Mouse (Mus musculus) heart, adult 8-10 months (tissue): ENCODE measurements around the gene Pon3. TPM values are rescaled to one million over a fixed set of nuclear protein-coding genes. Genes with fewer than 3 reads are reported as not detected.

Experiments
- DNase-seq: peaks from one replicate; pipeline ENCODE4 v3.0.0; 2022; ENCODE audit warnings: low spot score
- total RNA-seq, 4 experiments: library from RNA; stranded (reverse); gene quantifications; 2 replicates each; pipeline ENCODE4 v1.2.4; 2022

The Pon3 gene
- 10 to 100 TPM; 20.0 to 29.5 (median 25.0) TPM for total RNA-seq

DNA sequence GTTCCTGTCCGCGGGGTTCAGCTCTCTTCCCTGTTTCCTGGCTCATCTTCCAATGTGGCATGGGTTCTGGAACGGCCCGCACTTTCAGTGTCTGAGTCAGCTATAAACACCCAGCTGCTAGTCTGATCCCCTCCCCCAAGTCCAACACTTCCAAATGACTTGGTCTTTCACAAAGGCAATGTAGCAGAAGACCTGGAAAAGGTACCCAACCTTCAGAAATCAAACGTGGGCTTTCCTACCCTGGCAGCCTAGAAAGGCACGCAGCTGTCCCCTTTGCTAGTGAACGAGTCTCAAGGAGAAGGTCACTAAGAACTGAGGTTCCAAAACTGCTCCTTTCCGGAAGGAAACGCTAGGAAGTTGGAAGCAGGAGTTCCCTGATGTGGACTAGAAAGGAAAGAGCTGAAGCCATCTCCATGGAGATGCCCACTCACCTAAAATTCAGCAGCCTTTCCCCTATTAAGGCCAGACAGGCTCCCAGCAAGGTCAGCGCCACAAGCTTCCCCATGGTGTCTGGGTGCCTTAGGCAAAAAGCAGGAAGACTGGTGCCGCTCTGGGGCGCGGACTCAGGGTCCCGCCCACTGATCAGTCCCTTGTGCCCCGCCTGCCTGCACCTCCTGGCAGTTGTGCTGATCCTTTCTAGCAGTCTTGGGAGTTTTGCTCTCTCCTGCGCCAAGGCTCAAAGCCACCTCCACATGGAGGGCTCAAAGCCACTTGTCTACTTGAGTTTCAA lies at the start of gene Pon3:
Gene Pon3, minus strand, starts transcription at position 565 of the 730 bp plus-strand sequence.
- peak; percentile 60 for DNase-seq

- DNase-seq = no peak
Measured at GRCm38 (mm10) chr6:5304956-5305355, 48.9 kb upstream of the Pon3 start.

DNA sequence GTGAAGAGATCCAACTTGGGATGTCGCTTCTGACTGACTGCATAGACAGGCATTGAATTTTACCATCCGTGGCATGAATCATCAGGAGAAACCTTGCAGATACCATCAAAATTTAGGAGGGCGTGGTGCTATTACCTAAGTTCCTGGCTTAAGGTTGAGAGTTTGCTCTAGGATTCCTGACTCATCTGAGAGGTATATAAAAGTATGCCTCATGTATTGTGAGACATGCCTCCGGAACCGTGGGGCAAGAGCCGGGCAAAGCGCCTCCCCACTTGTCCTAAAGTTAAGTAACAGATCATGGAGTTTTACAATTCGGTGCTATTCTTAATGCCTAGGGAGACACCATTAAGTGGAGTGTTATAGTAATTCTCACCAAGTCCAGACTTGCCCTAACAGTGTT lies 44.5 kb upstream of the Pon3 start:
- no peak for DNase-seq

DNA sequence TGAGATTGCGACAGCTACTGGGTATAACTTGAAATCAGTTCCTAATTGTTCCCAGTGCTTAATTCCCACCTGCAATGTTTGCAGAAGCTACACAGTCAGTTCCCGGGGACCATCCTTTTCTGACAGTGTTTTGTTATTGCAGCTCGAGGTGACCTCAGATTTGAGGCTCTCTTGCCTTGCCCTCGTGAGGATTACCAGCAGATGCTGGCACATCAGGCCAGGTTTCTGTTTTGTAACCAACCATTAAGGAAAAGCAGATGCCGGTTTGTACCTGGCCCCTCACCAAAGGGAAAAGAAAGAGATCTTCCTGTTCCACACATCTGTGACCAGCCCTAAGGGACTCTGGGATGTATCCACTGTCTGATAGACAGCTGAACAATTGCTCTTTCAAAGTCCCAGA lies 43.5 kb upstream of the Pon3 start:
- no peak for DNase-seq

DNA sequence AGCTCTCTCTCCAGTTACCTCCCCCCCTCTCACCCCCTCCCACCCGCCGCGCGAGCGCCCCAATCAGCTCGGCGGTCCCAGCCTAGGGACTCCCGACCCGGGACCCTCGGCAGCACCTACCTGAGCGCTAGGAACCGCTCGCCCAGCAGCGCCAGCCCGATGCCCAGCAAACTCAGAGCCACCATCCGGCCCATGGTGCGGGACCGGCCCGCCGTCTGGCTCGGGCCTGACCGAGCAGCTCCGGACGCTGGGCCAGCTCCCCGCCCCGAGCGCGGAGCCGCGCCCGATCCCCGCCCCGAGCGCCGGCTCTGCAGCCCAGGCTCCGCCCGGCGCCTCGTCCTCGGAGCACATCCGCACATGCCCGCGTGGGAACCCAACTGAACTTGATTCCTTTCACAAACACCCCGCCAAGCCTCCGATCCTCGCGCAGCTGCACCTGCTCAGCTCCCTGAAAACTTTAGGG lies 42.0 kb upstream of the Pon3 start, which contains the start of gene Pon2:
Gene Pon2, minus strand, starts transcription at position 364 of the 463 bp plus-strand sequence.
- peak; percentile 79 for DNase-seq

- peak; percentile 66 for DNase-seq
Measured at GRCm38 (mm10) chr6:5297321-5298091, 41.4 kb upstream of the Pon3 start.

DNA sequence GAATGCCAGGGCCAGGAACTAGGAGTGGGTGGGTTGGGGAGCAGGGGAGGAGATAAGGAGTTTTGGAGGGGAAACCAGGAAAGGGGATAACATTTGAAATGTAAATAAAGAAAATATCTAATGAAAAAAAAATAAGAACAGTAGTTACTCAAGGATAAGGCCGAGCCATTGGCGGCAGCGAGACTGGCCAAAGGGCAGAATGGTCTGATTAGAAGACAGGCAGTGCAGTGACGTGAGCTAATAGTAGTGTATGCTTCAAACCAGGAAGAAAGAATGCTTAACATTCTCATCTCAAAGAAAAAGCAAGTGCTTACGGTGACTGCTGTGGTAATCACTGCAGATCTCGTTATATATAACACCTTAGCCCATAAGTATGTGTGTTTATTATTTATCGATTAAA lies 40.0 kb upstream of the Pon3 start:
- no peak for DNase-seq

DNA sequence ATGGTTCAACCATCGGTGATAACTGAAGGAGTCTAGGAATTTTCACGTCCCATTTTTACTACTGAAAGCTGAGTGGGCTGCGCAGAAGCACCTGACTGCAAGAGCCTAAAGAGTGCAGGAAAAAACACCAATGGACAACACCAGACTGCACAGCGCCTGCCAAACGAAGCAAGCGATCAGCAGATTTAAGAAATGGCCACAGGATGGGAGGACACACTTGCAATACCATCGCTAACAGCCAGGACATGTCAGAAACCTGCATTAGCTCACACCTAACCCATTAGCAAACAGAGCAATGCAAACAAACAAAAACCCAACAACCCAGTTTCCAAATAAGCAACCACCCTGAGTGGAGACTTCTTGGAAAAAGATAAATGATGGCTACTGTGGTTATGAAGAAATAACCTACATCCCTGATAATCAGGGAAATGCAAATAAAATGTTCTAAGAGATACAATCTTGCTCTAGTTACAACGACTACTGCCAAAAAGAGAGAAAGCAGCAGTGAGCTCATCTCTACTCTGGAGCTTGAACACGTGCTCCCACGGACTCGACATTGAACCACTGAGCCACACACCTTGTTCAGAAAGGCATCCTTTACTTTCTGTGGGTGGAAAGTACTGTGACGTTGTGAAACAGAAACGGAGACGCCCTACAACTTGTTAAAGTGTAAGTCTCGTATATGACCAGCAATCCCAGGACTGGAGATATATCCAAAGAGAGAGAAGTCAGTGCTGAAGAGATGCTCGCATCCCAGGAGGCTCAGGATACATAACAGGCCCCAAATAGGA lies 38.8 kb upstream of the Pon3 start:
- no peak for DNase-seq

- DNase-seq = no peak
Measured at GRCm38 (mm10) chr6:5292841-5293240, 36.8 kb upstream of the Pon3 start.

DNA sequence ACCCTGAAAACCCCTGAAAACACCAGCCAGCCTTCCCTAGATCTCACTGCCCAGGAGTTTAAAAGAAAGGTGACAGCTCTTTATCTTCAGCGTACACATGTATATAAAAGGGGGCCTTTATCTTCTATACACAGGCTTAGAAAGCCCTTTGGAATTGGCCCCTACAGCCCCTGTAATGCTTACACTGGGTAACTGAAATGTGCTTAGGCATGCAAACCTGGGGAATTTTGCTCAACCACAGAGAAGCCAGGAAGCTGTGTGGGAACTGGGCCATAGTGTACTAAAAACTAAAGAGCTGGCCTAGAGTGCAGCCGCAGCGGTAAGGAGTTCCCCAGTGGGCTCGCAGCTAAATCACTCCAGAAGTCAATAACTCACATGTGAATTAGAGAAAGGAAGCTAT lies 35.4 kb upstream of the Pon3 start:
- peak; percentile 36 for DNase-seq

DNA sequence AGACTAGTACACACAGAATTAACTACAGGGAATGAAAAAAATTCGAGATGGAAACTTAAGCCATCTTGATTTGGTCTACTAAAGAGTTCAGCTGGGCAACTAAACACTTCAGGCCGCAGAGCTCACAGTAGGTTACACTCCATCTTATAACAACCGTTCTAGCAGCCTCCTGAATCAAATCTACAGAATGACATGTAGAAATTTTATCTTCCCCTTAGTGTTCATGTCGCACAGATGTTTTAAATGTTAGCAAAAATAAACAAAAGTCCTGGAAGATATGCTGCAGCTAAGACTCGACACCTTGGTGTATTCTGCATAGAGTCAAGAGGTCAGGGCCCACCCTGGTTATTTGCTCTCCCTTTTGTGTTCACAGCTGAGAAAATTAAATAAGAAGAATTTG lies 31.8 kb upstream of the Pon3 start:
- DNase-seq = no peak

DNA sequence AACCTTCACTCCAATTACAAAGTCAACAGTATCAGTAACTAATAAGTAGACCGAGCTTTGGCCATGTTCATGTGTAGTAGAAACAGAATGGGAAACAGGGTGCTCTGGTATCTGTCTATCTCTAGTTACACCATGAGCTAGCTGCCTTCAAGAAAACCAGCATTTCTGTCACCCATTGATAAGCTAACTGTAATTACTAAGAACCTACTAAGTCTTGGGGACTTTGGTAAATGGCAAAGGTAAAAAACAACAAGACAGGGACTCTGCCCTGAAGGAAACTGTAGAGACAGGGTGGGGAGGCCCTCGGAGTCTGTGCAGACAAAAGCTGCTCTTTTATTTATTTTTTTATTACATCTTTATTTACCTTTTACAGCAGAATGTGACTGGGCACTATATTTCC lies 31.3 kb upstream of the Pon3 start:
- no peak for DNase-seq

DNA sequence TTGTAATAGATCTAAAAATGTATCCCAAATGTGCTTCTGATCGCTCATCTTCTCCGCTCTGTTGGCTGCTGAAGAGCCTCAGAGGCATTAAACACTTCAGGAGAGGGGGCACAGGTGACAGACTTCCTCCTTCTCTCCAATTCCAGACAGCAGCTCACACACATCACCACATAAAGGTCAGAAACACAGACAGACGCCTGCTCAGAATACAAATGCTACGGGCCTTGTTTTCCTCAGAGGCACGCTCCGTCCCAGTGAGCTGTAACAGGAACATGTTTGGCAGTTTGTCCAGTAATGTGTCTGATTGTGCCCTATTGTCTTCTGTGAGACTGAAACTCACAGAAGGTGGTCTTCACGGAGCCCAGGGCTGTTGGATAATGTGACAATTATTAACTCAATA lies 26.3 kb upstream of the Pon3 start:
- DNase-seq = no peak

- no peak for DNase-seq
Measured at GRCm38 (mm10) chr6:5280576-5281305, 24.7 kb upstream of the Pon3 start.

- DNase-seq = no peak
Measured at GRCm38 (mm10) chr6:5277972-5278371, 21.9 kb upstream of the Pon3 start.

- DNase-seq = no peak
Measured at GRCm38 (mm10) chr6:5269641-5270040, 13.6 kb upstream of the Pon3 start.

DNA sequence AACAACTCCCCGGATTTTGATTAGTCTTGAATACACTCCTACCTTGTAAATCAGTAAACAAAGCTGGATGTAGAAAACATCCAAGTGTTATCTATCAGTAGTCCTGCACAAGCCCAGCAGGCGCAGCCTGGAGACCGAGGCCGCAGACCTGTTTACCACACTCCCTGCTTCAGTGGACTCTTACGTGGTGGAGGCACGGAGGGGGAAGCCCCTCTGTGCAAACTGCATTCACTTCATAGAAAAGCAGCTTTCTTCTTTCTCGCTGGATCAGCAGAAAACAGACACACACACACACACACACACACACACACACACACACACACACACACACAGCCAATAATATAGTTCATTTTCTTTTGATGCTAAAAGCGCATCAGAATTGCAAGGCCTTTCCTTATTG lies 8.7 kb upstream of the Pon3 start:
- no peak for DNase-seq

- DNase-seq = no peak
Measured at GRCm38 (mm10) chr6:5263250-5263999, 7.3 kb upstream of the Pon3 start.

DNA sequence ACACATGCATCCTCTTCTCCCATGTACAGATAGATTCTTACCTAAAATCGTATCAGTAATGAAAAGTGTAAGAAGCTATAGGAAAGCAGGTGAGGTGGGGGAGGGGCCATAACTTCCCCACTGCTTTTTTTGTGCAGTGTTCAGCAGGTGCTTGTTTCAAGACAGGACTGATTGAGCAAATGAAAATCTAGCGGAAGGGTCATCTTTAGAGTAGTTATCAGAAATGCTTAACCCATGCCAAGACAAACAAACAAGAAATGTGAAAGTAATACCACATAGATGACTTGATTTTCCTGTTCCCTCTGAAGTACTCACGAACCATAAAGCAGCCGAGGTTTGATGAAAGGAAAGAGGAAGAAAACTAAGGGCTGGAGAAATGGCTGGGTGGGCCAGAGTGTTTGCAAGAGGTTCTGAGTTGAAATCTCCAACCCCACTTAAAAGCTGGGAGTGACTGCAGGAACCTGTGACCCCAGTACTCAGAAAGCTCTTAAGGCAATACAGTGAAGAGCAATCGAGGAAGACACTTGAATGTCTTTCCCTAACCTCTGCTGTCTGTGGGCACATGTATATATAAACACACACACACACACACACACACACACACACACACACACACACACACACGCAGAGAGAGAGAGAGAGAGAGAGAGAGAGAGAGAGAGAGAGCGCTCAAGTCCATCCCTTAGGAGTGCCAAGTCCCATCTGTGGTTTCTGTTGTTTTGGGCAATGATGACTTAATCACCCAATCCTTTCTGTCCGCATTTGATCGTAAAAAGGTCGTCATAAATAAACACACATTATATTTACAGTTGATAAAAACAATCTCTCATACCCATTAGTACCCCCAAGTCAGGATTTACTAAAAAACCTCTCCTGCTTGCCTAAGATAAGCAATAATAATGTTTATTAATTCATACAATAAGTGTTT lies 6.5 kb upstream of the Pon3 start:
- DNase-seq = no peak

DNA sequence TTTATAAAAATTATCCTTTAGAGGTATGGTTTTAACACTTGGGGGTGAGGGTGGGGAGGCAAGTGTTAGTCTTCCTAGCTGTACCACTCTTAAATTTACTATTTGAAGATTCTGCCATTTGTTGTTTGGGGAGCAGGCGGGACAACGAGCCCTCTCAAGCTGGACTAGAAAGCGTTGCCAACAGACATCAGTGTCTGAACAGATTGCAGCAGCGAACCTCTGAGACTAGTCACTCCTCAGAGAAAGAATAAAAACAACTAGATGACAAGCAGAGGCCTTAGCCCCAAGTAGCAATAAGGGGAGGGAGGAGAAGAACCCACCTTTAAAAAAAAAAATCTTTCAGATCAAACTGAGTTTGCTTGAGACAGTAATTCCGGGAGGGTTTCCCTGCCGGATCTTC lies 795 bp downstream of the Pon3 start:
- no peak for DNase-seq
